Mouse (Mus musculus): ENCODE data around the gene Hist1h1a.
"Not testable (repeated sequence)": the region's sequence is repeated elsewhere in the genome, so short reads cannot be mapped to it uniquely, and the experiment has no call there.

Gene Hist1h1a

DNA sequence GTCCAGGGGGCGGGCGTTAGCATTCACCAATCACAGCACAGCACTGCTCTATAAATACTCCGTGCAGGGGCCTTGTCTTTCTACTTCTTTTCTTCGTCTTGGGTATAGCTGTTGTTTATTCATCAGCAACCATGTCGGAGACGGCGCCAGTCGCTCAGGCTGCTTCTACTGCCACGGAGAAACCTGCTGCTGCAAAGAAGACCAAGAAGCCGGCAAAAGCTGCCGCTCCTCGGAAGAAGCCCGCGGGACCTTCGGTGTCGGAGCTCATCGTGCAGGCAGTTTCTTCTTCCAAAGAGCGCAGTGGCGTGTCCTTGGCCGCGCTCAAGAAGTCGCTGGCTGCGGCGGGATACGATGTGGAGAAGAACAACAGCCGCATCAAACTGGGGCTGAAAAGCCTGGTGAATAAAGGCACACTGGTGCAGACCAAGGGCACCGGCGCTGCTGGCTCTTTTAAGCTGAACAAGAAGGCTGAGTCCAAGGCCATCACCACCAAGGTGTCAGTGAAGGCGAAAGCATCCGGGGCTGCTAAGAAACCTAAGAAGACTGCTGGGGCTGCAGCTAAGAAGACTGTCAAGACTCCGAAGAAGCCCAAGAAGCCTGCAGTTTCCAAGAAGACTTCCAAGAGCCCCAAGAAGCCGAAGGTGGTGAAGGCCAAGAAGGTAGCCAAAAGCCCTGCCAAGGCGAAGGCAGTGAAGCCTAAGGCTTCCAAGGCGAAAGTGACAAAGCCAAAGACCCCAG, at the start of gene Hist1h1a:
Gene Hist1h1a (plus strand): TSS at position 81 of the 738 bp plus-strand sequence.
- peak; percentile 85 for DNase-seq (ENCODE audit: low spot score)

DNA sequence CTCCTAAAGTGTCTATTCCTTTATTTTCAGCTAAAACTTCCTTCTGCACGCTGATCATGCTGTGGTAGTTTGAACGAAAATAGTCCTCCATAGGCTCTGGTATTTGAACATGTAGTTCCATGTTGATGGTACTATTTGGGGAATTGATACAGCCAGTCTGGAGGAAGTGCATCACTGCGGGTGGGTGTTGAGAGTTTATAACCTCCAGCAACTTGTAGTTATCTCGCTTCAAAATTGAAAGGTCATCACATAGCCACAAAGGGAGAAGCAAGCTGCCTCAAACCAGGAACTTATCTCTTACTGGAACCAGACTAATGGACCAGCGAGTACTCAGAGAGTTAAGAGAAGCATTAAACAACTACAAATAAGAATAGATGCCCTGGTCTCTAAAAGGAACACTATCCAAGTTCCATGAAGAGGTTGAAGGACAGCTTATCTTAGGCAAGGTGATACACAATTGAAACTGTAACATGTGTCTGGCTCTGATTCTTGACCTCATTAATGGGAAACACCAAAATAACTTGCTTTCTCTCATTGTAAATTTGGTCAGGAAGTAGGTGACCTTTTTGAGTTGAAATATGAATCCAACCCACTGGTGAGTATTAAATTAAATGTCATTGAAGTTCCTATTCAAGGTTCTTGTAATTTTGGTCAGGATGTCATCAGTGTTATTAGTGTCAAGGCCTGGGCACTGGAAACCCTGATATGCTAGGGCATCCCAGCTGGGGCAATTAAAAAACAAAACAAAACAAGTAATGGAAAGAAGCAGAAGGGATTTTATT, 47.0 kb upstream of the Hist1h1a start:
- no peak for DNase-seq (ENCODE audit: low spot score)

DNA sequence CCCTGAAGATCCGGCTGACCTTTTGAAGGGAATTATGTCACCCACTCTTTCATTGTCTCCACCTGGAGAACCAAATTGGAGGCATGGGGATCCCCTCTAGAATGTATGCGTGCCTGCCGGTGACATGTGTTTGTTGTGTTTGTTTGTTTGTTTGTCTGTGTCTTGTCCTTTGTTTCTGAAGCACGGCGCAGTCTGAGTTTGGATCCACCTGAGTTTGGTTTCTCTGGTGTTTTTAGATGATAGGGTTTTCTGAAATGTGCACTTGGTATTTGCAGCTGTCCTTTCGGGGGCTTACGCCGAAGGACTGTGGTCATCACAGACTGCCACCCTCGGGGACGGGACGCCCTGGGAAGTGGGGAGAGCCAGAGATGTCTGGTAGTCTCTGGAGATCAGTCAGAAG, 46.3 kb upstream of the Hist1h1a start:
- no peak for DNase-seq (ENCODE audit: low spot score)

DNA sequence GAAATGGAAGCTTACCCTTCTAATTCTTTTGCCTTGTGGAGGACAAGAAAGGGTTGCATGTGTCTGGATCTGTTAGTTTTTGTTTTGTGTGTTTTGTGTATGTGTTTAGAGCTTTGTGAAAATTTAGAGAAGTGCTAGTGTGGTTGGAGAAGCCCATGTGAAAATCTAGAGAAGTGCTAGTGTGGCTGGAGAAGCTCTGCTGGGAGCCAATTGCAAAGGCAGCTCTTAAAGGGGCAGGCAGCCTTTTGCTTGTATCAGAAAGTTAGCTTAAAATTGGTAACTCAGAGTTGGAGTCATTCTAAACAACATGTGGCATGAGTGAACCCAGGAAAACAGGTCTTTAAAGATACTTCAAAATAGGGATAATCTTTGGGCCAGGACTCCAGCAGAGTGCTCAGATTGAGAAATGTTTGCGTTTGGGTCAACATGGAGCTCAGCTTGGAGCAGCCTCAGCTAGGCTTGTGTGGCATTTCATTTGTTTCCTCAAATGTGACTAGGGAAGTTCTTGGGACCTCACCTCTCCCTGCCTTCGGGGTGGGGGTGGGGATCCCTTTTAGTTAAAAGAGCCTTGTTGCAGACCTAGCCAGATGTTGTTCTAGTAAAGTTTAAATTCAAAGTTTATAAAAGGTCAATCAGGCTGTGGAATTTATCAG, 45.7 kb upstream of the Hist1h1a start:
- not testable (repeated sequence) for DNase-seq (ENCODE audit: low spot score)

DNA sequence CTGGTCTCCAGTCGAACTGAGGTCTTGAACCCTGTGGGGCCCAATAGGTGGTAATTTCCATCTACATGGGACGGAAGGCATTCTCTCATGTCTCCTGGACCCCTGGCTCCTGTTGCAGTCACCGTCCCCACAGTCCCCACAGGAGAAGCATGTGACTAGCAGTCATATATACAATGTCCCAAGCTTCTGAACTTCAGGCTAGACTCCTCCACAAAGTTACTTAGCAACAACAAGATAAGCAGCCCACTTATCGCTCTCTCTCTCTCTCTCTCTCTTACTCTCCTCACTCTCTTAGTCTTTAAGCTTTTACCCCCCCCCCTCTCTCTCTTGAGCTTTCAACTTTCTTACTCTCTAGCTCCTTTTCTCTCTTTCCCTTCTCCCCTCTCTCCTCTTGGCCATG, 39.2 kb upstream of the Hist1h1a start:
- DNase-seq (ENCODE audit: low spot score): no peak

DNA sequence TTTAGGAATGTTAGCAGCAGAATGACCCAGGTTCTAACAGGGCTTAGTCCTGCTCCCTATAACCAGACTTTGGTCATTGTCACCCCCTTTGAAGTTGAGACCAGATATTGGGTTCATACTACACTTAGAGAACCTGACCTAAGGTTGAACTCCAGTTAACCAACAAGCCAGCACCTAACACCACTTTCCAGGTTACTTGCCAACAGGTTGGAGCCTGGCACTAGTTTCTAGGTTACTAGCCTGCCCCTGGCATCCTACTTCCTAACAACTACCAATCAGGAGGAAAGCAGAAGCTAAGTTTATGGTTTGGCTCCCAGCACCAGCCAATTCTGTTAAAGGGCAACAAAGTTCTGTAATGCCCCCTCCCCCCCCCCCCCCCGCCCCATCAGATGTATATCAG, 38.3 kb upstream of the Hist1h1a start:
- no peak for DNase-seq (ENCODE audit: low spot score)

DNA sequence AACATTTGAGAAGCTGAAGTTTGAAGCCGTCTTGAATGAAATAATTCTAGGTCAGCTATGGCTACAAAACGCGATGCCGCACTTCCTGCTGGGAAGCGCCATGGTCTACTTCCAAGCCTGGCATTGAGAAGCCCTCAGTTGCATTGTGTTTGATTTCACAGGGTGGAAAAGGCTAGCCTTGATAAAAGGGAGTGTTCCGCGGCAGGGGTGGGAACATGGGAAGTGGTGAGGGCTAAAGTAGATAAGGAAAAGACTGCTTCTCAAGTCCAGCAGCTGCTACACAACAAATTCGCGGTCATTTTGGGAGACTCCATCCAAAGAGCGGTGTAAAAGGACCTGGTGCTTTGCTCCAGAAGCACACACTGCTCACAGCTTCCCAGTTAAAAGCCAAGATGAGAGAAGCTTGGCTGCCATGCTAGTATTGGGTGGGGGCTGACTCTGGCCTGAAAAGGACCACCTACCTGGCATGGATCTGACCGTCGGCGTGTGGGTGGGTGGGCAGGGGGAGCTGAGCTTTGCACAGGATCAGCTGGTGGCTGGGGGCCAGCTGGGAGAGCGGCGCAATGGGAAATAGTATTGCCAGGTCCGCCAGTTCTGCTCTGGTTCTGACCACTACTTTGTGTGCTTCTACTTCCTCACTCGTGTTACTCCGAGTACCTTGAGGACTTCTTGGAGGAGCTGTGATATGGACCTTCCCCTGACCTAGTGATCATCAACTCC, 34.8 kb upstream of the Hist1h1a start:
- DNase-seq (ENCODE audit: low spot score): no peak

DNA sequence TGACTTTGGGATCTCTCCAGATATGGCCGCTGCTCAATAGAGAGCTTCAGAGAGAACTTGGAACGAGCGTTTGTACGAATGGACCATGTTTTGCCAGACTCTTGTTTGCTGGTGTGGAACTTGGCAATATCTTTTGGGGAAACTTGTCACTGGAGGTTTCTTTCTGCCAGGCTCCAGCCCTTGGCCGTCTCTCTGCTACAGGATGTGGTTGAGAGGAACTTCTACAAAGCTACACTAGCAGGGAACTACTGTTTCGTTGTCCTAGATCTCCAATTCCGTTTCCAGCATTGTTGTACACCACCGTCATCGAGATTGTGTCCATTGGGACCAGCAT, 34.3 kb upstream of the Hist1h1a start:
- DNase-seq (ENCODE audit: low spot score): no peak

DNA sequence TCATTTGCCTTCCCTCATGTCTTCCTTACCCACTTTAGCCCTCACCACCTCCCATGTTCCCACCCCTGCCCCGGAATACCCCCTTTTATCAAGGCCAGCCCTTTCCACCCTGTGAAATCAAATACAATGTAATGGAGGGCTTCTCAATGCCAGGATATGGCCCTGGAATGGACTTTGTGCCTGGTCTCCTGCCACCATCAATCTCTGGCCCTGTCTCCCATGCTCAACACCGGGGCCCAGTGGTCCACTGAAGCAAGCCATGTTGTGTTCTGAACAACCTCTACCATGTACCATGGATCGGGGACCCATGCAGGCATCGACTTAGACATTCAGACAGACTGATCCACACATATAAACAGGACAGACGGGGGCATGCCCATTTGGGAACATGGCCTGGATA, 33.8 kb upstream of the Hist1h1a start:
- no peak for DNase-seq (ENCODE audit: low spot score)

DNA sequence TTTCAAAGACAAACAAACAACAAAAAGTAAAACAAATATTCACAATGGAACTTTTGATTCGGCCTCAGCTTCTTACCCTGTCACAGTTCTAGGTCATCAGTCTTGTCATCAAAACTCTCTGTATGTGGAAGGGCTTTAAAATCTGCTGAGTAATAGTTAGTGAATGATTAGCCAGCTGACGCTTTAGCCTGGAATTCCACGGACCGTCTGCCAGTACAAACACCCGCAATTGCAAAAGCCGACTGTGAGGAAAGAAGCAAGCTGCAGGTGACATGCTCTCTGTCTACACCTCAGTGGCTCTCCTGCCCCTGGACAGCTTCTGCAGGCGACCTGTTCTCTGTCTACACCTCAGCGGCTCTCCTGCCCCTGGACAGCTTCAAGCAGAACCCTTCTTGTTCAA, 33.0 kb upstream of the Hist1h1a start:
- DNase-seq (ENCODE audit: low spot score): no peak

DNA sequence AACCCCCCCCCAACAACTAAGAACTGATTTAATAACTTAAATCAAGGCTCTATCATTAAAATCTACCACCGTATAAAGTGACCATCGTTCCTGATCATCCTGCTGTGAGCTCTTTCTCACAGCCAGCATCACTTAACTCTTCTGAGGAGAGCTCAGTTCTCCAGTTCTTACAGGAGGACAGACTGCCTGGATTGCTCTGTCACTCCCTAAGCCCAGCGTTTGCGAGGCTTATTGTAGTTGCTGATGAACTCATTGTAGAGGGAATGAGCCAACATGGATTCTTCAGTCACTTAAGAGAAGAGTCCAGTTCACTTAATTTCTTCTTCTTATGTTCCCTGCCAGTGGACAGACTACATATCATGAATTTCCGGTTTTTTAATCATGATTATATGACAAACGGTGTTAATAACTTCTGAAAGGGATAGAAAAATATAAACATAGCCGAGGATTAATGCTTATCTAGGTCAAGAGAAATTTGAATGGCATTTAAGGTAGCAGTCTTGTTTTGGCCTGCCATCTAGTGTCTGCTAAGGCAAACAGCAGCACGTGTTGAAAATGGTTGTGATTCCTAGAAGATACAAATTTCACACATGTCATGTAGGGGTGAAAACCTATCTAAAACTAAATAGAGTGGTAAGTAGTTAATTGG, 31.2 kb upstream of the Hist1h1a start:
- peak; percentile 52 for DNase-seq (ENCODE audit: low spot score)

DNA sequence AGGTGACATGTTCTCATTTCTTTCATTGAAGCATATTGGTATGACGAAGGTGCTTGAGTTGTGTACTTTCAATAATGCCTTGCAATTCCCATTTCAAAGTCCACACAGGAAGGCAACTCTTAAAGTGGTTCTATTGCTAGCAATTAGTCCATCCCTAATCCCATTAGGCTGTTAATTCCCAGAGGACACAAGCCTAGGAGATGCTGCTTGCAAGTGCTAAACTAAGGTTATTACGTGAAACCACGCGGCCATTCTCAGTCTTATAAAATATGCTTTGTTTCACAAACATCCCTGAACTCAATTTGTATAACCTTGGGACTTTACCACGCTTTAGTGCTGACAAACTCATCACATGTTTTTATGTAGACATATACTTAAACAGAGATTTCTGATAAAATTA, 26.4 kb upstream of the Hist1h1a start:
- DNase-seq (ENCODE audit: low spot score): peak; percentile 68

DNA sequence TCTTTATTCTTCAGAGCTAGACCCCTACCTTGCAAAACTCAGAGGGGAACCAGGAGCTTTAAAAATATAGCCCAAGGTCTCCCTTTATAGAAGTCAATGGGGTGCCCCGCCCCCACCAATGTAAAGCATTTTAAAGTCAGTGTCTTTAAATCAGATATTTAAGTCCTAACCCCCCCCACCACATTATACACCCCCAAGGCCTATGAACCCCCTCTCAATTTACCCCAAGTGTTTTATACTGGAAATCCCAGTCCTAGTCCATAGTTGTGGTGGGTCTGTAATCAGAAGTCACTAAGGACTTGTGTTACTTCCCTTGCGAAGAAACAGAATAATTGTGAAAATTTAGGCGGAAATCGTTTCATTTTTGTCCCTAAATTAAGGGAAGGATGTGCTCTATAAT, 25.4 kb upstream of the Hist1h1a start:
- DNase-seq (ENCODE audit: low spot score): no peak

DNA sequence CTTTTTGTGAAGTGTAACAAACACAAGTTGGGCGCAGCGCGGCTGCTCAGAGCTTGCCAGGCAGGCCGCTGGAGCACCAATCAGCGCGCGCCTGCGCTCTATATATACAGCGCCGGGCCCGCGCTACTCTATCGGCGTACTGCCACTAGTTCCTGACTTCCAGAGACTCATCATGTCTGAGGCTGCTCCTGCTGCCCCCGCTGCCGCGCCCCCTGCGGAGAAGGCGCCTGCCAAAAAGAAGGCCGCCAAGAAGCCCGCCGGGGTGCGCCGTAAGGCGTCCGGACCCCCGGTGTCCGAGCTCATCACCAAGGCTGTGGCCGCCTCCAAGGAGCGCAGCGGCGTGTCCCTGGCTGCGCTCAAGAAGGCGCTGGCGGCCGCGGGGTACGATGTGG, 24.8 kb upstream of the Hist1h1a start, which contains the start of gene Hist1h1c:
Gene Hist1h1c (plus strand): TSS at position 132 of the 392 bp plus-strand sequence.
- DNase-seq (ENCODE audit: low spot score): peak; percentile 90

DNA sequence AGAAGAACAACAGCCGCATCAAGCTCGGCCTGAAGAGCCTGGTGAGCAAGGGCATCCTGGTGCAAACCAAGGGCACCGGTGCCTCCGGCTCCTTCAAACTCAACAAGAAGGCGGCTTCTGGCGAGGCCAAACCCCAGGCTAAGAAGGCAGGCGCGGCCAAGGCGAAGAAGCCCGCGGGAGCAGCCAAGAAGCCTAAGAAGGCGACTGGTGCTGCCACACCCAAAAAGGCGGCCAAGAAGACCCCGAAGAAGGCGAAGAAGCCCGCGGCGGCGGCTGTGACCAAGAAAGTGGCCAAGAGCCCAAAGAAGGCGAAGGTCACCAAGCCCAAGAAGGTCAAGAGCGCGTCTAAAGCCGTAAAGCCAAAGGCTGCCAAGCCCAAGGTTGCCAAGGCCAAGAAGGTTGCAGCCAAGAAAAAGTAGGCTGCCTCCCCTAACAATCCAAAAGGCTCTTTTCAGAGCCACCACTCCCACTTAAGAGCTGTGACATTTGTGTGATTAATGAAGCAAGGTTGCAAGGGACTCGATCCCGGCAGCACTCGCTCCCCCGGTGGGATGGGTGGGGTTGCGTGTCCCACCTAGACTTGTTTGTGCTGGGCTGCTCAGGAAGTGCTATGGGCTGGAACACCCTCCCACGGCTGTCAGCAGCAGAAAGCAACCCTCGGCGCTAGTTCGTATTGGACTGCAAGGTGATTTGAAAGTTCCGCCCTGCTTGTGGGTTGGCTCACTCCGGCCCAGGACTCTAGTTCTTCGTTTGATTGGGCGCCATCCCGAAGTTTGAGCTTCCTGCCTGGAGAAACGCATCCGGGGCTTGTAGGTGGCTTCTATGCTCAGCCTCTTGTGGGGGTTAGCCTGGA, 24.2 kb upstream of the Hist1h1a start:
- DNase-seq (ENCODE audit: low spot score): peak; percentile 90

DNA sequence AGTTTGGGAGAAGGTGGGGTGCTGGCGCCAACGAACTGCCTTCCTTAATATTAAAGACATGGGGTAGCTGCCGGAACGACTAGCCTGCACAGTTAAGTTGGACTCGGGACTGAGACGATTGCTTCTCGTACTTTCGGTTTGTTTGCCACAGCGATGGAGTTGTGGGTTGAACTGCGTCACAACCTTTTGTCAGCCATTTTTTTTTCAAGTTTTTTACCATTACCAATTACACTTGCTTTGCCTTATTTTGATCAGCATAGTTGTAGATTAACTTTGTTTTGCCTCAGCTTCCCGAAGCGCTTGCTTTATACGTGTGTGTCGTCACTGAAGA, 23.6 kb upstream of the Hist1h1a start:
- DNase-seq (ENCODE audit: low spot score): no peak

DNA sequence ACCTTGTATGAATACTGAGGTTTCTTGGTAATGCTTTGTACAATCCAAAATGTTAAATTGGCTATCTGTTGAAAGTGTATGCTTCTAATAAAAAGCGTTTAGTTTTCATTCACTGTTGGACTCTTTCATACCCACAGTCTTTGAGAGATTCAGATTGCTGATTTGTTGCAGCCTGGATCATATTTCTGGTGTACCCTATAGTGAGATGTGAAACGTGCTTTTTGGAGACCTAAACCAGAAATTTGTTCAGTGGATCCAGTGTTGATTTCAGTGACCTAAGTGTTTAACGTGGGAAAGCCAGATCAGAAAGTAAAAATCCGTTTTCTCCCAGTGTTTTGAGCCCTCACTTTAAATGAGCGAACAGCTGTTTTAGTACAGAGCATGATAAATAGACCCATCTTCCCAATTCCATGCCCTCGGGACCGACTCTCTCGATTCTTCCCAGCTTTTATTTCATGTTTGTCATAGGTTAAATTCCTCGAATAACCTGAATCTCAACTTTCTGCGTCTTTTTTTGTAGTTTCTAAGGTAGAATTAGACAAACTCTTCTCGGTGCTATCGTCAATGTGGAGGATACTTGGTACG, 23.1 kb upstream of the Hist1h1a start:
- DNase-seq (ENCODE audit: low spot score): no peak

DNA sequence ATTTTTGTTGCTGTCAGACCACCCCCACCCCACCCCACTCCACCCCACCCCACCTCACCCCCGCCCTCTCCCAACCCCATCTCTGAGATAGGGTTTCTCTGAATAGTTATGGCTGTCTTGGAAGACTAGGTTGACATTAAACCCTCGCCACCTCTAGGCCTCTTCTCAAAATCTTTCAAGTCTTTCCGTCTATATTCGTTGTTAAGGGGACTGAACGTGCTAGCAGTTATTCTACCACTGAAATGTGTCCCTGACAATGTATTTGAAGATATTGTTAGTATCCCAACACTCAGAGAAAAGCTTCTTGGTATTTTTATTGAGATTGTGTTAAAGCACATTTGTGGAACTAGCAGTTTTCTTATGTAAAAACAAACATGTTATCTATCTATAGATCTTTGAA, 22.6 kb upstream of the Hist1h1a start:
- DNase-seq (ENCODE audit: low spot score): no peak

DNA sequence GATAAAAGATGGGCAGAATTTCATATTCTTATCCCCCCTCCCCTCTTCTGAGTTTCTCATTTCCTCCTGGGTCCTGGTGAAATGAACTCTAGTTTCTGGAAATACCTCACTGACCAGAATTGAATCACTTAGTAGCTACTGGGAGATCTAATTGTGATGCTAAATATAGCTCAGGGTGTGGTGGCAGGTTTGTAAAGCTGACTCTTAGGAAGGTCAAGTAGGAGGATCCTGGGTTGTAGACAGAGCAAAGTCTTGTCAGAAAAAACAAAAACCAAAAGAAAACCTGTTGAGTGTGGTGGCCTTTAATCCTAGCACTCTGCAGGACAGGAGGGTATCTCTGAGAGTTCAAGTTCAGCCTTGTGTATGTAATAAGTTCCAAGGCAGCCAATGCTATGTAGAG, 21.5 kb upstream of the Hist1h1a start:
- DNase-seq (ENCODE audit: low spot score): no peak

DNA sequence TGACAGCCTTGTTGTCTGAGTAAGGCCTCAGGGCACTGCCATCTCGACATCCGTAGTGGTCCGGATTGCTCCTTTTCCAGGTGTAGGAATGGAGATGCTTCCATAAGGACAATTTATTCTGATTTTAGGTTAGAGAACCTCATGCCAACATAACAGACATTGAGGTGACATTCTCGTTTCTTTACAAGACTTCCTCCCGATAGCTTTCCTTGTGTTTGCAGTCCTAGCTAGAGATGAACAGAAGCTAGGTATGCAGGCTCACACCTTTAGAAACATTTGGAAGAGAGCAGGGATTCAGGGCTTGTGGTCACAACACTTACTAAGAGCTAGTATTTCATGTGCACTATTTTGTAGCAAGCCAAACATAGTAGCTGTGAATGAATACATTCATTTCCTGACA, 20.3 kb upstream of the Hist1h1a start:
- no peak for DNase-seq (ENCODE audit: low spot score)

DNA sequence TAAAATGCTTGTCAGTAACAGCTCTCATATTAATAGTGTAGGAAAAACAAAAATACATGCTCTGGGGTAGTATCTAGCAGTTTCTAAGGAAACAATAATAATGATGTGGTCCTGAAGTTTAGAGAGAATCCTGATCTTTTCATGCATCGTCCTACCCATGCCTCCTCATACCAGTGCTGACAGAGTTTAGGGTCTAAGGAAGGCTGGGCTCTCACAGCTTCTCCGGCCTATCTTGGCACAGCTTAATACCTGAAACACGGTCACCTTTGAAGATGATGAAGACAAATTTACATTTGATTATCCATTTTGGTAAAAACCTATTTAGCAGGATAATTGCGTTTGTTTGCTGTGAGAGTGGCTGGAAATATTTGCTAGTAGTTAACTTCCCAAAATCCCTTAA, 19.5 kb upstream of the Hist1h1a start:
- no peak for DNase-seq (ENCODE audit: low spot score)
